Mouse (Mus musculus) activated CD4-positive, CD25-positive, alpha-beta regulatory T cell (primary cell): Measurements from ENCODE around the gene Tmprss7. TPM values are rescaled to one million over a fixed set of nuclear protein-coding genes. Genes with fewer than 3 reads are reported as not detected.

Experiments used
- polyA plus RNA-seq, 2 experiments: library from polyadenylated mRNA; unstranded; fragments of 100-300 nt; shearing (Covaris generic); gene quantifications; one replicate each; pipeline ENCODE4 v1.2.1; 2017

Tmprss7 gene
- under 1 TPM in 1 of 2 experiments, not detected in 1; 0.11 TPM for polyA plus RNA-seq

GRCm38 (mm10) chr16:45693558-45693957, at the start of gene Tmprss7:
Tmprss7 (minus strand) TSS chr16:45693658.

DNA sequence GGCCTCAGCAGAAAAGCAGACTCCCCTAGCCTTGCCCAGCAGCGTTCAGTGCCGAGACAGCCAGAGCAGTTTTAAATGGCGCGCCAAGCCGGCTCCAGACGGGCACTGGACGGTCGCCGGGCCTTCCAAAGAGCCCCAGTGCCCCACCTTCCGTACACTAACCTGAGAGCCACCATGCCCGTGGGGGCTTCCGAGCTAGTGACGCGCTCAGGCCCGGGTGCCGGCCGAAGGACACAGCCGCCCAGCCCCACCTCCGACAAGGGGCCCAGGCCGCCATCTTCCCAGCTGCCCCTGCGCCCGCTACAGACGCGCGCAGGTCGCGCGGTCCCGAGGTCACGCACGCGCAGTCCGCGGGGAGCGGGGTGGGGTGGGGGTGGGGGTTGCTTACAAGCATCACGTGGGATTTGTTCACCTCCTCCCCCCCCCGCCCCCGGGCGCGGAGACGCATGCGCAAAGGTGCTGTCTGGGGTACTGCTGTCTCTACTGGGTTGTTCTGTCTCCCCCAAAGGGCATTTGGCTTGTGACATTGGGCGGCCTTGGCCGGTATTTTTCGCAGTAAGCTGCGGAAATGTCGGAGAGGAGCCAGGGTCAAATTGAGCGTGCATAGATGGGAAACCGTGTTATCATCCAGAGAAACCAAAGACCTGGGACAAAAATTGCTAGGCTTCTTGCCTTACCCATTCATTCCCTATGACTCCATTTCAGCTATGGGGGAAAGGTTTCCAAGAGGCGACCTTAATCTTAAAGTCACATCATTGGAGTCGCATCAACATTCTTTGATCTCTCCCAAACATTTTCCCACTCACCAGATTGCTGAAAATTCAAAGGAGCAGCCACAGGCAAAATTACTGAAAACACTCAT, 49.4 kb upstream of the Tmprss7 start, which contains the start of gene Abhd10:
Abhd10 (minus strand) TSS at position 341 of the 862 bp plus-strand sequence.

DNA sequence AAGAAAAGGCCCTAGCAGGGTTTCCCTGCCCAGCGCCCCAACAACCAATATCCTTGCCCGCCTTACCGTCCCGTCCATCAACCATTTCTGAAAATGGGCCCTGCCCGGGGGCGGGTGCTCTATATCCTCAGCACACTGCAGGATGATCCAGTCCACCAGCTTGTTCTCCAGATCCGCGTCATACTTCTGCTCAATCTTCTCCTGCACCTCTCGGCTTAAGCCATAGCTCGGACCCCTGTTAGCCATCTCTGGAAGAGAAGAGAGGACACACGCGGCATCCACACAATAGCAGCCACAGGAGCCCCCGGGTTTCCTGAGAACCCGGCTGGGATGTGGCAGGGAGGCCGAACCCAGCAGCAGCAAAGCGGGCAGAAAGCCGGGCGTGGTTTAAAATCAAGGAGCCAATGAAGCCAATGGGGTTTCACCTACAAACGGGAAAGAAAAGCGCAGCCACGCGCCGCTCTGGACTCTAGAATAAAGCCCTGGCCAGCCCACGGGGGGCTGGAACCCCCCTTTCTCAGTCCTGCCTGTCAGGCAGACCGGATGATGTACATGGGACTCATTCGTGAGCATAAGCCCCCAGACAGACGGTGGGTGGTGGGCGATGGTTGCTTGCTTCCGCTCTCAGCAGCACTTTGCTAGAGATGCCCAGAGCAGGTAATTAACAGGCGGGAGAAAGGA, 30.7 kb upstream of the Tmprss7 start, which contains the start of gene Tagln3:
Tagln3 (minus strand) TSS at position 548 of the 681 bp plus-strand sequence.

DNA sequence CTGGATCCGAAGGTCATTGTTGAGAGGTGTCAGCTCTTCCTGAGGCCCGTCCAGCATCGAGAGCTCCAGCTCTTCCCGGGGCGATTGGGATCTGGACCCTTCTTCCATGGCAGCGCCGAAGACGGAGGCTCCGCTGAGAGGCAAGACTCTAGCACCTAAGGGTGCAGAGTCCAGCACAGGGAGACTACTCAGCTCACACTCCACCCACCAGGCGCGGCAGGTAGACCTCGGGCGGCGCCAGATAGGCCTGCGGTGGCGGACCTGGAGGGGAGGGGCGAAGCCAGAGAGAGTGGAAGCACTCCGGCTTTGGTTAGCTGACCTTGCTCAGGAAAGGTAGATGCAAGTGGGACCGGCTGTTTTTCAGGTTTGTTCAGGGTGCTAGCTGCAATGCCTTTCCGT, 39.5 kb downstream of the Tmprss7 start, which contains the start of gene BC016579:
BC016579 (minus strand) TSS at position 135 of the 399 bp plus-strand sequence.

GRCm38 (mm10) chr16:45610267-45610666, 83.2 kb downstream of the Tmprss7 start, which contains the start of gene Gcsam:
Gcsam (plus strand) TSS chr16:45610380.

Other genes with a start within 250 kb of the Tmprss7 start
- gene Gm609, start 200.7 kb downstream of the Tmprss7 start, polyA plus RNA-seq = under 1 TPM in 1 of 2 experiments, not detected in 1; 0.09 TPM
- gene Gm17783, start 161.6 kb downstream of the Tmprss7 start, polyA plus RNA-seq = not detected
- under 1 TPM in 1 of 2 experiments, not detected in 1; 0.10 TPM for gene Slc9c1, start 158.3 kb downstream of the Tmprss7 start, polyA plus RNA-seq
- gene Gcsam, start 83.3 kb downstream of the Tmprss7 start, polyA plus RNA-seq = under 1 TPM in 1 of 2 experiments, not detected in 1; 0.39 TPM
- gene BC016579, start 39.6 kb downstream of the Tmprss7 start, polyA plus RNA-seq = not detected
- under 1 TPM in 1 of 2 experiments, not detected in 1; 0.32 TPM for gene Tagln3, start 30.9 kb upstream of the Tmprss7 start, polyA plus RNA-seq
- gene Abhd10, start 49.3 kb upstream of the Tmprss7 start, polyA plus RNA-seq = 10 to 100 TPM; 22.6 to 24.9 TPM